Mouse (Mus musculus): ENCODE data around the gene Agfg1.

DNA sequence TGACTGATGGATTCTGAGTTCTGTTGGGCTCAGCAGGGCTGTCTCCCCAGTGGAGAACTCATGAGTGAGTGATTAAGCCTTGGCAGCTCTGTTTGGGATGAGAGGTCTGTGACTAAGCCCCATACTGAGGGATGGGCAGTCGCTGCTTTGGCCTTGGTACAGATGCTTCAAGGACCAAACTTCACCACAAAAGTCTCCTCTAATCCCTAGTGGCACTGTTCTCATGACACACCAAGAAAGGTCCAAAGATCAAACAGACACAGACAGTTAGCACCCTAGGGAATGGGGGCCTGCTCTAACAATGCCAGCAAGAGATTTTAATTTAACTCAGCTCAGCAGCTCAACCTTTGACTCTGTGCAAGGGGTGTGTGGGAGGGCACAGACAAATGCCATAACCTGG, 27.5 kb upstream of the Agfg1 start:
- TF ChIP-seq POLR2A (IDR thresholded peaks at IDR 0.05; ENCODE audit: insufficient read length, low read depth) (no peak), MYOD1 (IDR thresholded peaks at IDR 0.05; ENCODE audit: control insufficient read depth in 1 of 3, insufficient read length in 2 of 3, low read depth in 2 of 3) (no peak), POLR2AphosphoS2 (IDR thresholded peaks at IDR 0.05; ENCODE audit: insufficient read length, low read depth) (no peak), CEBPB (IDR thresholded peaks at IDR 0.05; ENCODE audit: insufficient read depth, poor library complexity, severe bottlenecking) (no peak), MYOG (IDR thresholded peaks at IDR 0.05; ENCODE audit: control insufficient read depth in 1 of 3, insufficient read depth in 1 of 3, insufficient read length in 2 of 3, low read depth in 2 of 3) (no peak), TCF3 (IDR thresholded peaks at IDR 0.05; ENCODE audit: insufficient read length, low read depth) (no peak), E2F4 (IDR thresholded peaks at IDR 0.05; ENCODE audit: insufficient read depth) (no peak), MAX (IDR thresholded peaks at IDR 0.05; ENCODE audit: low read depth) (no peak), SRF (IDR thresholded peaks at IDR 0.05; ENCODE audit: control insufficient read depth, insufficient read length, low read depth) (no peak), REST (IDR thresholded peaks at IDR 0.05; ENCODE audit: insufficient read depth, insufficient read length) (no peak), USF1 (IDR thresholded peaks at IDR 0.05; ENCODE audit: low read depth) (no peak), TCF12 (IDR thresholded peaks at IDR 0.05; ENCODE audit: insufficient read depth, poor library complexity, severe bottlenecking) (no peak)

Data from myocyte (in vitro differentiated cells).